Mouse (Mus musculus): ENCODE results near the gene Megf11.

DNA sequence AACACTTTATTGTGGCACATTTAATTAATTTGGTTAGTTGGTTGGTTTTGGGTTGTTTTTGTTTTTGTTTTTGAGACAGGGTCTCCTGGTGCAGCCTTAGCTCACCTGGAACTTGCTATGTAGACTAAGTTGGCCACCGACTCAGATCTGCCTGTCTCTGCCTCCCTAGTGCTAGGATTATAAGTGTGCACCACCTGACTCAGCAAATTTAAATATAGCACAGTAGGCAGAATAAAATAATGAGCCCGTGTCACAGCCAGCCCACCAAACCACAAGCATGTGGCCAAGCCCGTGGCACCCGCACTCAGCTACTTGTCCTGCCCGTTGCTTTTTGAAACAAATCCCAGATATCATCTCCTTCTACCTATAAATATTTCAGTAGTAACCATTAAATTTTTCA, 367.1 kb downstream of the Megf11 start:
- TF ChIP-seq POLR2A (IDR thresholded peaks at IDR 0.05; ENCODE audit: low read depth, low read length) (no peak), CTCF (IDR thresholded peaks at IDR 0.05; ENCODE audit: borderline replicate concordance, insufficient read depth, low read length) (no peak)
